Mouse (Mus musculus): ENCODE measurements around the gene Tcfl5. TPM values are rescaled to one million over a fixed set of nuclear protein-coding genes. Genes with fewer than 3 reads are reported as not detected.

The Tcfl5 gene
- total and polyA plus RNA-seq, 2 experiments from 2014 or later = 0.04 TPM; not detected in 1

- no peak for DNase-seq (ENCODE audit: low spot score)
- Histone ChIP-seq H3K27me3 (ENCODE audit: control insufficient read depth, insufficient read depth, low read length) (peaks cover 56% of the 10 kb centered on the region), H3K4me2 (ENCODE audit: low read depth, low read length) (peak overlapping the region; percentile 40), H3K36me3 (replicated peaks; ENCODE audit: control insufficient read depth, insufficient read depth, low read length) (no peaks in the 10 kb centered on the region), H3K4me1 (ENCODE audit: control insufficient read depth, insufficient read depth) (no peaks in the 10 kb centered on the region), H3K9ac (replicated peaks; ENCODE audit: low read depth, low read length) (no peak overlapping the region), H3K27ac (ENCODE audit: low read depth) (no peak overlapping the region), H3K4me3 (ENCODE audit: low read depth, low read length) (peak overlapping the region; percentile 32), H3K9me3 (replicated peaks; ENCODE audit: control insufficient read depth, low read length) (peaks cover 17% of the 10 kb centered on the region)
- TF ChIP-seq EP300 (IDR thresholded peaks at IDR 0.05; ENCODE audit: low read depth) (no peak), CTCF (IDR thresholded peaks at IDR 0.05; ENCODE audit: low read depth) (no peak)
- WGBS = 5% methylated on average over 69 of the region's 112 CpGs
- peak; percentile 33; the same call in 1 of the 2 replicates for ATAC-seq (ENCODE audit: insufficient read depth, low read depth)
Measured at GRCm38 (mm10) chr2:180641576-180642554, 643 bp downstream of the Tcfl5 start.

GRCm38 (mm10) chr2:180611882-180612281 is 30.6 kb downstream of the Tcfl5 start:
- 47% methylated on average over 2 of the region's 2 CpGs for WGBS
- Histone ChIP-seq H3K36me3 (replicated peaks; ENCODE audit: control insufficient read depth, insufficient read depth, low read length) (no peaks in the 10 kb centered on the region), H3K9ac (replicated peaks; ENCODE audit: low read depth, low read length) (no peak overlapping the region), H3K27ac (ENCODE audit: low read depth) (no peak overlapping the region), H3K4me3 (ENCODE audit: low read depth, low read length) (no peak overlapping the region), H3K4me2 (ENCODE audit: low read depth, low read length) (no peak overlapping the region), H3K9me3 (replicated peaks; ENCODE audit: control insufficient read depth, low read length) (no peaks in the 10 kb centered on the region), H3K4me1 (ENCODE audit: control insufficient read depth, insufficient read depth) (no peaks in the 10 kb centered on the region), H3K27me3 (ENCODE audit: control insufficient read depth, insufficient read depth, low read length) (no peaks in the 10 kb centered on the region)
- no peak for TF ChIP-seq CTCF (IDR thresholded peaks at IDR 0.05; ENCODE audit: low read depth)
- no peak for TF ChIP-seq EP300 (IDR thresholded peaks at IDR 0.05; ENCODE audit: low read depth)
- DNase-seq (ENCODE audit: low spot score) (no peak), ATAC-seq (ENCODE audit: insufficient read depth, low read depth) (no peak)

- no peak for DNase-seq (ENCODE audit: low spot score)
Measured at GRCm38 (mm10) chr2:180610283-180610682, 32.2 kb downstream of the Tcfl5 start.

GRCm38 (mm10) chr2:180604781-180605180 is 37.7 kb downstream of the Tcfl5 start:
- no peak for DNase-seq (ENCODE audit: low spot score)

More at GRCm38 (mm10) chr2:180610283-180610682, 32.2 kb downstream of the Tcfl5 start:
- TF ChIP-seq CTCF (IDR thresholded peaks at IDR 0.05; ENCODE audit: low read depth) (no peak), EP300 (IDR thresholded peaks at IDR 0.05; ENCODE audit: low read depth) (no peak)
- Histone ChIP-seq H3K27ac (ENCODE audit: low read depth) (no peak overlapping the region), H3K9ac (replicated peaks; ENCODE audit: low read depth, low read length) (no peak overlapping the region), H3K36me3 (replicated peaks; ENCODE audit: control insufficient read depth, insufficient read depth, low read length) (no peaks in the 10 kb centered on the region), H3K27me3 (ENCODE audit: control insufficient read depth, insufficient read depth, low read length) (no peaks in the 10 kb centered on the region), H3K9me3 (replicated peaks; ENCODE audit: control insufficient read depth, low read length) (no peaks in the 10 kb centered on the region), H3K4me2 (ENCODE audit: low read depth, low read length) (no peak overlapping the region), H3K4me1 (ENCODE audit: control insufficient read depth, insufficient read depth) (no peaks in the 10 kb centered on the region), H3K4me3 (ENCODE audit: low read depth, low read length) (no peak overlapping the region)
- WGBS = 60% methylated on average over 4 of the region's 4 CpGs
- no peak for ATAC-seq (ENCODE audit: insufficient read depth, low read depth)

GRCm38 (mm10) chr2:180600569-180601021 is 41.9 kb downstream of the Tcfl5 start:
- H3K4me3 ChIP-seq (ENCODE audit: low read depth, low read length) = no peak overlapping the region
- TF ChIP-seq EP300 (IDR thresholded peaks at IDR 0.05; ENCODE audit: low read depth) = no peak
- TF ChIP-seq CTCF (IDR thresholded peaks at IDR 0.05; ENCODE audit: low read depth) = no peak
- H3K9ac ChIP-seq (replicated peaks; ENCODE audit: low read depth, low read length) = no peak overlapping the region
- H3K27me3 ChIP-seq (ENCODE audit: control insufficient read depth, insufficient read depth, low read length) = peaks cover 30% of the 10 kb centered on the region
- H3K4me2 ChIP-seq (ENCODE audit: low read depth, low read length) = no peak overlapping the region
- DNase-seq (ENCODE audit: low spot score) (no peak), ATAC-seq (ENCODE audit: insufficient read depth, low read depth) (no peak)
- no peak overlapping the region for H3K27ac ChIP-seq (ENCODE audit: low read depth)
- no peaks in the 10 kb centered on the region for H3K9me3 ChIP-seq (replicated peaks; ENCODE audit: control insufficient read depth, low read length)
- H3K4me1 ChIP-seq (ENCODE audit: control insufficient read depth, insufficient read depth) = 0 out of 2 replicates have a peak, but pooled peaks cover 9% of the 10 kb centered on the region
- H3K36me3 ChIP-seq (replicated peaks; ENCODE audit: control insufficient read depth, insufficient read depth, low read length) = peaks cover 2% of the 10 kb centered on the region; the same call in 1 of the 2 replicates
- 19% methylated on average over 9 of the region's 9 CpGs for WGBS

More at GRCm38 (mm10) chr2:180604781-180605180, 37.7 kb downstream of the Tcfl5 start:
- TF ChIP-seq CTCF (IDR thresholded peaks at IDR 0.05; ENCODE audit: low read depth) (no peak), EP300 (IDR thresholded peaks at IDR 0.05; ENCODE audit: low read depth) (no peak)
- Histone ChIP-seq H3K4me2 (ENCODE audit: low read depth, low read length) (no peak overlapping the region), H3K4me3 (ENCODE audit: low read depth, low read length) (no peak overlapping the region), H3K27ac (ENCODE audit: low read depth) (no peak overlapping the region), H3K9me3 (replicated peaks; ENCODE audit: control insufficient read depth, low read length) (no peaks in the 10 kb centered on the region), H3K9ac (replicated peaks; ENCODE audit: low read depth, low read length) (no peak overlapping the region), H3K36me3 (replicated peaks; ENCODE audit: control insufficient read depth, insufficient read depth, low read length) (no peaks in the 10 kb centered on the region), H3K4me1 (ENCODE audit: control insufficient read depth, insufficient read depth) (0 out of 2 replicates have a peak, but pooled peaks cover 4% of the 10 kb centered on the region), H3K27me3 (ENCODE audit: control insufficient read depth, insufficient read depth, low read length) (no peaks in the 10 kb centered on the region)
- ATAC-seq (ENCODE audit: insufficient read depth, low read depth) = no peak
- 55% methylated on average over 6 of the region's 6 CpGs for WGBS

All from heart, postnatal 0 days (tissue).